Comparison of ENCODE assay signal across 24 mouse cellular contexts in genomic region chr5:106506061-106506460, GRCm38 (mm10). TPM values are rescaled to one million over a fixed set of nuclear protein-coding genes. Genes with fewer than 3 reads are reported as not detected.
DNase-seq lines count a peak whose midpoint lies in the region; ATAC-seq and TF ChIP-seq lines count a peak whose summit lies in the region.
"Had no signal": no experiment of that assay in that cellular context is flagged by ENCODE, and none has a peak within 500 bp of the region (broad histone marks: within the 10 kb centered on the region; RNA-seq: fewer than 3 reads in every experiment).

No protein-coding gene starts in this region.

- H3K4me2 ChIP-seq in forebrain, postnatal 0 days (ENCODE audit: low read depth): no peak overlapping the region
- H3K4me2 ChIP-seq in forebrain, embryonic 15.5 days (replicated peaks): no peak overlapping the region
- H3K4me2 ChIP-seq: embryonic facial prominence, embryonic 13.5 days; heart, embryonic 15.5 days; hindbrain, embryonic 14.5 days had no signal

- peak; percentile 57 for DNase-seq in forebrain, postnatal 0 days
- peak; percentile 21 to 66 for DNase-seq in left cerebral cortex, postnatal 14 days (ENCODE audit: low spot score in 2 of 2)
- no peak for DNase-seq in left cerebral cortex, adult 9 months (ENCODE audit: low spot score in 2 of 2)
- DNase-seq in right cerebral cortex, postnatal 10 days (ENCODE audit: low spot score in 2 of 2): peak; percentile 33 to 62
- DNase-seq in right cerebral cortex, postnatal 14 days: no peak
- DNase-seq in thymus, postnatal 0 days (ENCODE audit: low spot score): no peak
- DNase-seq: adrenal gland, postnatal 10 days; cerebellum, adult 18-20 months; cerebellum, adult 9-11 months; cerebellum, postnatal 36 days; gastrocnemius, postnatal 36 days; heart, adult 18-20 months; heart, postnatal 14 days had no signal

- WGBS in forebrain, postnatal 0 days: 59% methylated on average over 5 of the region's 5 CpGs
- 71% methylated on average over 5 of the region's 5 CpGs for WGBS in forebrain, embryonic 15.5 days

- H3K27ac ChIP-seq in forebrain, postnatal 0 days (ENCODE audit: low read depth, low read length): no peak overlapping the region
- no peak overlapping the region for H3K27ac ChIP-seq in forebrain, embryonic 15.5 days (replicated peaks)
- H3K27ac ChIP-seq: embryonic facial prominence, embryonic 13.5 days; heart, embryonic 10.5 days; heart, embryonic 15.5 days; hindbrain, embryonic 14.5 days had no signal

- intact Hi-C loops in left cerebral cortex, postnatal 14 days (cut with DNase I): no loop called here

- no peaks in the 10 kb centered on the region for H3K36me3 ChIP-seq in forebrain, postnatal 0 days (ENCODE audit: insufficient read depth)
- no peaks in the 10 kb centered on the region for H3K36me3 ChIP-seq in forebrain, embryonic 15.5 days
- H3K36me3 ChIP-seq: embryonic facial prominence, embryonic 13.5 days; heart, embryonic 10.5 days; heart, embryonic 15.5 days had no signal

- H3K4me1 ChIP-seq in forebrain, postnatal 0 days (ENCODE audit: insufficient read depth): no peaks in the 10 kb centered on the region; the same call in 1 of the 2 replicates
- H3K4me1 ChIP-seq in forebrain, embryonic 15.5 days: peaks cover 18% of the 10 kb centered on the region
- H3K4me1 ChIP-seq: embryonic facial prominence, embryonic 13.5 days; heart, embryonic 15.5 days had no signal

- no peaks in the 10 kb centered on the region for H3K9me3 ChIP-seq in forebrain, postnatal 0 days (ENCODE audit: low read length)
- no peaks in the 10 kb centered on the region for H3K9me3 ChIP-seq in forebrain, embryonic 15.5 days
- H3K9me3 ChIP-seq: embryonic facial prominence, embryonic 13.5 days; heart, embryonic 10.5 days; heart, embryonic 15.5 days had no signal

- H3K4me3 ChIP-seq in forebrain, postnatal 0 days (ENCODE audit: low read depth, low read length): no peak overlapping the region
- H3K4me3 ChIP-seq in forebrain, embryonic 15.5 days: no peak overlapping the region
- H3K4me3 ChIP-seq: embryonic facial prominence, embryonic 13.5 days; heart, embryonic 10.5 days; heart, embryonic 15.5 days had no signal

- TF ChIP-seq CTCF in forebrain, postnatal 0 days (IDR thresholded peaks at IDR 0.05; ENCODE audit: low read depth): no peak

- no peaks in the 10 kb centered on the region; the same call in 1 of the 2 replicates for H3K27me3 ChIP-seq in forebrain, postnatal 0 days (ENCODE audit: insufficient read depth, low read length)
- H3K27me3 ChIP-seq in forebrain, embryonic 15.5 days: no peaks in the 10 kb centered on the region
- H3K27me3 ChIP-seq: embryonic facial prominence, embryonic 13.5 days; heart, embryonic 15.5 days had no signal

- no peak overlapping the region for H3K9ac ChIP-seq in forebrain, postnatal 0 days
- no peak overlapping the region for H3K9ac ChIP-seq in forebrain, embryonic 15.5 days (replicated peaks)
- H3K9ac ChIP-seq: embryonic facial prominence, embryonic 13.5 days; heart, embryonic 15.5 days; hindbrain, embryonic 14.5 days had no signal

- ATAC-seq in forebrain, postnatal 0 days: peak; percentile 65
- no peak for ATAC-seq in forebrain, embryonic 15.5 days (replicated peaks)
- ATAC-seq: forebrain, embryonic 16.5 days had no signal

RNA-seq across cellular contexts. Expression of gene Barhl2, which starts 48.1 kb away (rescaled TPM):
- 4.5 and 9.4 TPM in 2 replicates for total RNA-seq in forebrain, postnatal 0 days (2014; rRNA removed)
- polyA plus RNA-seq in forebrain, postnatal 0 days (2015; fragmentation: Nextera tagmentation; extraction: Ambion mirVana): 1.3 and 1.5 TPM in 2 replicates
- polyA plus RNA-seq in forebrain, embryonic 15.5 days (2015; fragmentation: Nextera tagmentation; extraction: Ambion mirVana): 1.1 and 1.3 TPM in 2 replicates
- total RNA-seq in left cerebral cortex, postnatal 14 days (2021): under 1 TPM; 0.35 to 0.93 TPM
- not detected in 2 replicates for polyA plus RNA-seq in thymus, postnatal 0 days (2015; fragmentation: Nextera tagmentation; extraction: Ambion mirVana)
- total RNA-seq: adrenal gland, postnatal 10 days; adrenal gland, postnatal 4 days; gastrocnemius, adult 8-10 months; gastrocnemius, postnatal 36 days; heart, adult 18-20 months; heart, postnatal 14 days; hematopoietic stem cell, adult 5-6 weeks; MEL had no signal
- polyA plus RNA-seq: C2C12; embryonic facial prominence, embryonic 13.5 days; heart, embryonic 10.5 days; heart, embryonic 15.5 days had no signal

Comparison
In these comparisons a context has a peak if more than half of its experiments do, and no peak if none do; other contexts are left out.
1. DNase-seq: peak in forebrain, postnatal 0 days (single experiment), left cerebral cortex, postnatal 14 days (2 of 2) and right cerebral cortex, postnatal 10 days (2 of 2); none in left cerebral cortex, adult 9 months (0 of 2), right cerebral cortex, postnatal 14 days (single experiment) and thymus, postnatal 0 days (single experiment).